Mouse (Mus musculus): ENCODE results near the gene Cdk15.

GRCm38 (mm10) chr1:59215446-59215845 is 41.3 kb upstream of the Cdk15 start:
- no peak for TF ChIP-seq CTCF (IDR thresholded peaks at IDR 0.05; ENCODE audit: low read depth)
- TF ChIP-seq EP300 (IDR thresholded peaks at IDR 0.05; ENCODE audit: low read depth), result no peak

Data from heart, postnatal 0 days (tissue).